Mouse (Mus musculus) MEL (cell line): Measurements from ENCODE around the gene Nr6a1.
A peak's percentile ranks its signal among the peaks of the same experiment; 100 is the strongest.

Source experiments
- CTCF ChIP-seq, 3 experiments: IDR thresholded peaks in 2 of 3; conservative IDR thresholded peaks in 1 of 3; 2 replicates each; pipeline ENCODE4 v1.5.1; 2011 to 2012; ENCODE audit warnings: low read length in 3 of 3, low read depth in 2 of 3, mild to moderate bottlenecking in 2 of 3, improper control_type of control experiment in 1 of 3, inconsistent platforms in 1 of 3, mixed read lengths in 1 of 3, moderate library complexity in 1 of 3; ENCODE audit not compliant: control insufficient read depth in 1 of 3, insufficient read depth in 1 of 3, poor library complexity in 1 of 3, severe bottlenecking in 1 of 3
- ELF1 ChIP-seq: IDR thresholded peaks from 2 replicates; pipeline ENCODE4 v1.6.1; 2014; ENCODE audit warnings: low read depth, mild to moderate bottlenecking, inconsistent platforms, low read length, improper control_type of control experiment, moderate library complexity
- EP300 ChIP-seq, 2 experiments: IDR thresholded peaks; 2 replicates each; pipeline ENCODE4 v1.6.1; 2011; ENCODE audit warnings: improper control_type of control experiment in 2 of 2, low read length in 2 of 2, low read depth in 1 of 2, mild to moderate bottlenecking in 1 of 2
- GATA1 ChIP-seq: IDR thresholded peaks from 2 replicates; pipeline ENCODE4 v1.6.1; 2011; ENCODE audit warnings: low read depth, low read length, improper control_type of control experiment
- KAT2A ChIP-seq: conservative IDR thresholded peaks from 2 replicates; pipeline ENCODE4 v1.6.1; 2012; ENCODE audit warnings: low read depth, low read length, improper control_type of control experiment, inconsistent platforms
- MAZ ChIP-seq: IDR thresholded peaks from 2 replicates; pipeline ENCODE4 v1.6.1; 2012; ENCODE audit warnings: low read depth, mild to moderate bottlenecking, inconsistent platforms, low read length, improper control_type of control experiment
- POLR2AphosphoS5 ChIP-seq: IDR thresholded peaks from 2 replicates; pipeline ENCODE4 v1.6.1; 2012; ENCODE audit warnings: low read depth, borderline replicate concordance, mild to moderate bottlenecking, inconsistent platforms, low read length, moderate library complexity, mixed read lengths
- SIN3A ChIP-seq: IDR thresholded peaks from 2 replicates; pipeline ENCODE4 v1.6.1; 2012; ENCODE audit warnings: low read length, improper control_type of control experiment, inconsistent platforms
- SMC3 ChIP-seq: IDR thresholded peaks from 2 replicates; pipeline ENCODE4 v1.6.1; 2011; ENCODE audit warnings: low read depth, low read length, improper control_type of control experiment
- TAL1 ChIP-seq: IDR thresholded peaks from 2 replicates; pipeline ENCODE4 v1.6.1; 2012; ENCODE audit warnings: mild to moderate bottlenecking, inconsistent platforms, low read length, moderate library complexity, mixed read lengths
- TBP ChIP-seq: IDR thresholded peaks from 2 replicates; pipeline ENCODE4 v1.8.0; 2011; ENCODE audit warnings: low read depth, low read length, improper control_type of control experiment
- TCF12 ChIP-seq: IDR thresholded peaks from 2 replicates; pipeline ENCODE4 v1.6.1; 2014; ENCODE audit warnings: low read depth, mild to moderate bottlenecking, inconsistent platforms, low read length, improper control_type of control experiment, moderate library complexity
- USF1 ChIP-seq: IDR thresholded peaks from 2 replicates; pipeline ENCODE4 v1.6.1; 2014; ENCODE audit warnings: low read depth, mild to moderate bottlenecking, inconsistent platforms, low read length, improper control_type of control experiment, moderate library complexity

DNA sequence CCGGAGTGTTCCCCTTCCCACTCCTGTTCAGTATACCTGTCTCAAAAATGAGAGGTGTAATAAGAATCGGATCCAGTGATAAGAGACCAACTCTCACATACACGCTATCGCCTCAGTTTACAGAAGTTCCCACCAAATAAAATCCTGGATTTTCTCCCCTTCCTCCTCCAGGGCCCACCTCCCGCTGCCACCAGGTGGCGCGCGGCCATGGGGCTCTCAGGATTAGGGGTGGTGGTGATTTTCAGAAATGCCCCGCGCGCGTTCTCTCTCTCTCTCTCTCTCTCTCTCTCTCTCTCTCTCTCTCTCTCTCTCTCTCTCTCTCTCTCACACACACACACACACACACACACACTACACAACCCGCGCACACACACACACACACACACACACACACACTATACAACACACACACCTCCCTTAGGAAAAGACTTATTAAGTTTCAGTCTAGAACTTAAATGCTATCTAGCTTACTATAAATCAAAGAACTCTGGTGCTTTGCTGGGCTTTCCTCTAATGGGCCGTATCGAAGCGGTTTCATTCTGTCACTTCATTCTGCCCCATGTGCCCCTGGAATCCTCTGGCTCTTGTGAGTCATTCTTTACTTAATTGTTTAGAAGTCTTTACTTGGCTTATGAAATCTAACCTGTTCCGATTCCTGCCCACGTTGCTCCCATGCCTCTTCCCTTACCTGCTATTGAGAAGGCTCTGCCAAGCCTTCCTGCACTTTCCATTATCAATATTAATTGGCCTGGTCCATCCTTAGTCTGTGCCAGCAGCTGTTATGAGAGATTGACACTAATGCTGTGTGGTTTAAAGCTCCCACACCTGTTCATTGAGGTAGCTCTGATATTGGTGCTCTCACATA lies at the start of gene Nr6a1:
- TF ChIP-seq ELF1 (peak; percentile 29; the same call in 1 of the 2 replicates), CTCF (IDR thresholded peaks at IDR 0.05 in 2 of 3, conservative IDR thresholded peaks at IDR 0.05 in 1 of 3; ENCODE audit: control insufficient read depth in 1 of 3, insufficient read depth in 1 of 3, low read depth in 2 of 3, low read length in 3 of 3, poor library complexity in 1 of 3, severe bottlenecking in 1 of 3) (peak; percentile 73 to 96 (median 82)), KAT2A (no peak), TCF12 (no peak), TBP (no peak), SMC3 (peak; percentile 96), GATA1 (no peak), TAL1 (no peak), SIN3A (no peak), POLR2AphosphoS5 (no peak), EP300 (IDR thresholded peaks at IDR 0.05; ENCODE audit: low read depth in 1 of 2, low read length in 2 of 2) (no peak), USF1 (no peak), MAZ (peak; percentile 72; the same call in 1 of the 2 replicates)
